Mouse (Mus musculus): ENCODE results near the gene Prss48.
"Not testable (repeated sequence)": the region's sequence is repeated elsewhere in the genome, so short reads cannot be mapped to it uniquely, and the experiment has no call there.

Gene Prss48

DNA sequence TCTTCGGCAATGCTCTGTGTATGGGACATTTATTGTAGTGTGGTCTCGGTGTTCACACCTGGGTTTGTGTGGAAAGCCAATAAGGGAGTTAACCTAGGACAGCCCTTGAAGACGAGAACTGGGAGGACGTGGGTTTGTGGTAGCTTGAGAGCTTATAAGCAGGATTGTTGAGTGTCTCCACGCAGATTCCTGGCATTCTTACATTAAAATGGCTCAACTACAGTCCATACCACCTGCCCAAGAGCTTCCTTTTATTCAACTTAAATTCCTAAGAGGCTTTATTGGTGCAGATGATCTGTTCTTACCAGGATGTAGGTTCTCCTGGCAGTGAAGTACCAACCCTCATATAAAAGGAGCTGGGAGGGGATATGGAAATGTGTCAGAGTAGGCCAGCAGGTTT is 649 bp upstream of the Prss48 start:
- DNase-seq (ENCODE audit: low spot score in 2 of 2) = no peak

DNA sequence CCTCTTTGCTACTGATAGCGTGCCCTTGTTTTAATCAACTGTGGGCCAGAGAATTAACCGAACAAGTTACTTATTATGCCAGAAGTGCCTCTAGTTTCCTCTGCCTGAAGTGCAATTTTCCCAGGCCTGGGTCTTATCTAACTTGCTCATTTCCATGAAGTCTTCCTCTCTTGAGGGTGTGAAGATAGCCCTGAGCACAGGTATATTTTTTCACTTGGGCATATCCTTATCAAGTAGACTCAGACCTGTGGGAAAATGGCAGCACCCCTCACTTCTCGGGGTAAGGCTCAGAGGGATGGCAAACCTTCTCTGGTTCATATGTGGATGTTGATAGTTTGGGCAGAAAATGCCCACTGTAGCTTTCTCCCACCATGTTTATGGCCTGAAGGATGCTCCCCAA is 1.0 kb downstream of the Prss48 start:
- DNase-seq (ENCODE audit: low spot score in 2 of 2) = no peak

DNA sequence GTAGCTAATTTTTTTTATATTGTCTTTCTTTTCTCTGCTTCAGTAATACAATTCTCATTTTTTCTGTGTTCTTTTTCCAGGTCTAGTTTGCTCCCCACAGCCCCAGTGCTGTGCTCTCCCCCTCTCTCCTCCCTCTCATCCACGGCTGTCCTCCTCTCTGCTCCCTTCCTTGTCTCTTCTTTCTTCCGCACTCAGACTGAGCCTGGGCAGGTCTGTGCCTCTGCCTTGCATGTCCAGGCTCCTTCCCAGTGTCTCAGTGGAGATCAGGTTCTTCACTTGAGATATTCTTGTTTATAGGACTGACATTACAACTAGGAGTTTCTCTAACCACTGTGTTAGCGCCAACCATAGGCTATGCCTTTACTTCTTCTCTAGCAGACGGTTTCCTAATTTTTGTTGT is 7.6 kb downstream of the Prss48 start:
- DNase-seq (ENCODE audit: low spot score in 2 of 2) = no peak

DNA sequence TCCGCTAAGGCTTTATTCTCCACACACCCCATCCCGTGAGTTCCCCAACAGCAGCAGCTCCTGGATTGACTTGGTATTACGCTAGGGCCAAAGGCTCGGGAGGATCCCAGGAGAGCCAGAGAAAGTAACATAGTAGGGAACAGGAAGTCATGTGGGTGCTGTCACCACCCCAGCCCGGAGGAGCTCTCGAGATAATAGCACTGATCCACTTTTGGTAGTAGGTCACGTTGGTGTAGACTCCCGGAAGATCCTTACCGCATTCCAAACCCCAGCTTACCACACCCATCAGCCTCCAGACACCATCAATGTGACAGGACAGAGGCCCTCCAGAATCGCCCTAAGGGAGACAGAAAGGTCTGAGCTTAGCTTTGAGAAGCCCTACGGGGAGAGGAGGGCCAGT is 8.5 kb downstream of the Prss48 start:
- DNase-seq (ENCODE audit: low spot score in 2 of 2) = no peak

GRCm38 (mm10) chr3:85991802-85992156 is 10.5 kb downstream of the Prss48 start:
- no peak for DNase-seq (ENCODE audit: low spot score in 2 of 2)

- no peak for DNase-seq (ENCODE audit: low spot score in 2 of 2)
These were observed 11.0 kb downstream of the Prss48 start for GRCm38 (mm10) chr3:85991140-85991801.

DNA sequence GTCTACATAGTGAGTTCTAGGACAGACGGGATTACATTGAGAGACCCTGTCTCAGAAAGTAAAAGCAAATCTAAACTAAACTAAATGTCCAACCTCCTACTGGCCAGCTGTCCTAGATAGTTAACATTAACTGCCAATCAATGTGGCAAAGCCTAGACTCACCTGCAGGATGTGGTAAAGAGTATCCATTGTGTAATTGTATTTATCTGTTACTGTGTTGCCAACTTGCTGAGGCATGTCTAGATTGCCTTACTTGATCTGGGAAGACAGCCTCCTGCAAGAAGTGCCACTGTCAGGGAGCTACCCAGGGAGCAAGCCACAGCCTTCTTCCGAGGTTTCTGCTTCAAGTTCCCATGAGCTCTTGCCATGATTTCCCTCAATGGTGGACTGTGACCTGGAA is 15.1 kb downstream of the Prss48 start:
- no peak for DNase-seq (ENCODE audit: low spot score in 2 of 2)

DNA sequence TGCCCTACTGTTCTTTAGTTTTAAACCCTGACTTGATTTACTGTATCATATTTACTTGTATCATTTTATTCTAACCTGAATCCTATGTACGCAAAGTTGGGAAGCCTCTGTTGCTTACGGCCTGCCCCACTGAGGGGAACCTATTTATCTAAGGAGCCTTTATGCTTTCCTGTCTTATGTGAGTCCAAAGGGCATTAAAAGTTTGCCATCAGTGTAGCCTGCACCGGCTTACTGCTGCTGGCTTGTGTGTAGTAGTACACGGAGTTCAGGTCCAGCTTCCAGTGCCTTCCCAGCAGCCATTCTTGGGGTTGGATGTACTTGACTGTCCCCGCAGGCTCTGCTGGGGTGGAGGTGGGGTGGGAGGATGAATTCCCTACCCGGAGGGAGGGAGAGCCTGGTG is 17.8 kb downstream of the Prss48 start:
- DNase-seq (ENCODE audit: low spot score in 2 of 2) = no peak

GRCm38 (mm10) chr3:85981761-85982160 is 20.5 kb downstream of the Prss48 start:
- DNase-seq (ENCODE audit: low spot score in 2 of 2) = not testable (repeated sequence)

DNA sequence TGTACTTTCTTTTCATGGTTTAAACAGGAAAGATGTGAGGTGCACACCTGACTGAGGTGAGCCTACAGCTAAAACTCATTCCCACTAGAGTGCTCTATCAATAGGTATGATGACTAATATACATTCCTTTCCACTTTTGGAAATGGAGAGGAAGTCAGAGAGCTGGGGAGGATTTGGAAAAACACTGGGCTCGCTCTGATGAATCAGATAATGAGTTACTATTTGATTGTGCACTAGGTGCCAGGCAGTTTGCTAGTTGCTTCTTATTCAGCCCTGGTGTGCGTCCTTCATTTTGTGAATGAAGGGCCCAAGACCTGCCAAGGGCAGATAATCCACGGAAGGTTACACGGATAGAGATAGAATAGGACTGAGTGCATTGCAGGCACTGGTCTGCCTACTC is 22.3 kb downstream of the Prss48 start:
- DNase-seq (ENCODE audit: low spot score in 2 of 2) = no peak

DNA sequence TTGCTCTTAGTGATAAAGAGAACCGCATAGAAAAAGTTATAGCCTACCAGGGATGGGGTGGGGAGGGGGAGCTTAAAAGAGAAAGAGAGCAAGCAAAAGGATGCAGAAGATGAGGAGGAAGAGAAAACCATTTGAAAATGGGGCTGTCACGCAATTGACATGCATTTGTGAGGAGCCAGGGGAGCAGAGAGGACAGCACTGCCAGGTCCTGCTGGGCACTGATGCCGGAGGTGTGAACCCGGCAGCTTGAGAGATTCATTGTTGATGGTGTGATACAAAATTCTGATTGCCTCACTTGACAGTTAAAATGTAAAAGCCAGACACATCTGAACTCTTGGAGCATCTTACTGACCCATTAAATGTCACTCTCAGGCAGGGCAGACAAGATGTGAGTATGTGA is 27.8 kb downstream of the Prss48 start:
- no peak for DNase-seq (ENCODE audit: low spot score in 2 of 2)

- DNase-seq (ENCODE audit: low spot score in 2 of 2) = no peak
These were observed 28.7 kb downstream of the Prss48 start for GRCm38 (mm10) chr3:85973376-85974140.

DNA sequence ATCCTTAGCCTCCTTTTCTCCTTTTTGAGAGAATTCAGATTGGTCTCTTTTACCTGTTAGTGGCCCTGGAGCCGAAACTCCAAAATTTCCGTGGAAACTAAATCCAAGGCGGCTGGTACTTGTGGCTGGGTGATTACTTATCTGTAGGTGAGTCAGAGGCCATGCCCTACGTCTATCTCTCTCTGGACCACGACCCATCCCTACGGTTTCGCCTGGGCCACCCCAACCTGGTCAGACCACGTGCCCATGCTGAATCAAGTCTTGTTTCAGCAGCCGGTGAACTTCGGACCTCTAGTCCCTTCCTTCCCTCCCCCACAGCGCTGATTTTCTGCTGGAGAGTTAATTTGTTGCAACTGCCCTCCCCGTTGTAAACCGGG is 30.7 kb downstream of the Prss48 start:
- peak in 1 of 2 experiments; percentile 27 for DNase-seq (ENCODE audit: low spot score in 2 of 2)

DNA sequence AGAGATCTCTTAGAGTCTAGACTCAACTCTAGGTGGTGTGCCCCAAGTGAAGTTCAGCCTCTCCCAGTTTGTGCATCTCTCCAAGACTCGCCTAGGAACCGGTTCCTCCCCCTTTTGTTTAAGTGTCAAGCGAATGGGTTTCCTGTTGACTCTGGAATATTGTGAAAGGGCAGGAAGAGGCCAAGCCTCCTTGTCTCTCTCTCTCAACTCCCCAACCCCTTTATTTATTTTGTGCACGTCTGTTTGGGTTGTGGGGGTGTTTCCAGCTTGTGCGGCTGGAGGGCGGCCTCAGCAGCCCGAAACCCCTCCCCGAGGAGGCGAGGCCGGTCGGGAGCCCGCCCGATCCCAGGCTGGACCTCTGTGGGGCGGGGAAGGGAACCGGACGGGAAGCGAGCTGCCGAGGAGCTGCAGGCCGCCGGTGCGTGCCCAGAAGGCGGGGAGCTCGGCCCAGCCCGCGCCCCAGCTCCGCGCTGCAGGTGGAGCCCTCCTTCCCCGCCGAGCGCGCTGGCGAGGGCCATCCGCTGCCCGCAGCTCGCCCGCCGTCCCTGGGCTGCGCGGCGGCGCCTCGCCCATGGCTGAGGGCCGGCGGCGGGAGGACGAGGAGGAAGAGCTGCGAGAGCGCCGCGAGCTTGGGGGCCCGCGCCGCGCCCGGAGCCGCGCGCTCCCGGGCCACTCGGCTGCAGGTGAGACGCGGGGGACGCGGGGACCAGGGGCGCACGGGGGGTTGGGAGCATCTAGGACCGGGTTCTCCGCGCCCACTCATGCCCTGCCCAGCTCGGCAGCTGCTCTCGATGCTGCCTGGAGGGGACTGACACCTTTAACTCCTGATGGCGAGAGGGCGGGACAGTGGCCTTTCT is 31.3 kb downstream of the Prss48 start, which contains the start of gene Sh3d19:
Sh3d19 (plus strand) TSS at position 368 of the 857 bp plus-strand sequence.
- peak; percentile 71 to 75 for DNase-seq (ENCODE audit: low spot score in 2 of 2)

DNA sequence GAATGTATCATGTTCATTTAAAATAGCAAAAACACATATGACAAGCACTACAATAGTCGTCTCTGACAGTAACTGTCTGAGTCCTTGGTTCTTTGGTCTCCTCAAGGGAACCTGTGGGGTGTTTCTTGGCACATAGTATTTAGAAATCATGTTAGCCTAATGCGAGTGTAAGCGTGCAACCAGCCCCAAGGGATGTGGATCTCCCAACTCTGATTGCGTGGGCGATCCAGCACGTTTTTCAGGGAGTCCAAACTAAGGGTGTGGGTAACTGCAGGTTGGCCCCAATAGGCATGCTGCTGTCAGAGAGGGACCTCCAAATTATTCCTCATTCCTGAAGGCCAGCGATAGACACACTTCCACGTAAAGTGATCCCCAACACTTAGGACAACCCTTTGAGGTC is 33.3 kb downstream of the Prss48 start:
- DNase-seq (ENCODE audit: low spot score in 2 of 2) = no peak

DNA sequence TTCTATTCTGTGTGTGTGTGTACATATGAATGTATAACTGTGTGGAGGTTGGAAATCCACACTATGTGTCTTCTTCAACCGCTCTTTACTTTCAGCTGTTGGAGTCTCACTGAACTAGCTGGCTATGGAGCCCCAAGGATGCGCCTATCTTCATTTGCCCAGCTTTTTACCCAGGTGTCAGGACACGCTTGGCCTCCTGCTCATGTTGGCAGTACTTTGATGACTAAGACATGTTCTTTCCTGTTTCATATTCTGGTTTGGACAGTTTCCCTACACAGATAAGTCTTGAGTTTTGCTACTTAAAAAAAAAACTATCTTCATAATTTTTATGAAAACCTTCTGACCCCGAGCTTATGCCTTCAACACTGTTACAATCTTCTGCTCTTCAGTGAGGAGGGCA is 36.8 kb downstream of the Prss48 start:
- DNase-seq (ENCODE audit: low spot score in 2 of 2) = no peak

DNA sequence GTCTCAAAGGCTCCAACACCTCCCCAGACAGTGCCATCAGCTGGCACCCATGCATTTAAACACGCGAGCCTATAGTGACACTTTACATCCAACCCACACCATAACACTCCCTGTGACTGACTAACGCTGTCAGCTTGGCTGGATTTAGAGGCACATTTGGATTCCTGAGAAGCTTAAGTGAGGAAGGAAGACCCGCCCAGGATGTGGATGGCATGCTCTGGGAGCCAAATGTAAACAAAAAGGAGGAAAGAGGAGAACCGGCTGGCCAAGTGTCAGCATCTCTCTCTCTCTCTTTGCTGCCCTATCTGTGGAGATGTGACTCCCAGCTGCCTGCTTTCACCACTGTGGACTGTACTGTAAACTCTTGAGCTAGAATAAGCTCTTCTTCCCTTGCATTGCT is 41.2 kb downstream of the Prss48 start:
- DNase-seq (ENCODE audit: low spot score in 2 of 2) = peak in 1 of 2 experiments; percentile 31

- DNase-seq (ENCODE audit: low spot score in 2 of 2) = no peak
These were observed 42.6 kb downstream of the Prss48 start for GRCm38 (mm10) chr3:85959669-85960068.

- DNase-seq (ENCODE audit: low spot score in 2 of 2) = no peak
These were observed 46.6 kb downstream of the Prss48 start for GRCm38 (mm10) chr3:85955704-85956103.

GRCm38 (mm10) chr3:85955269-85955668 is 47.0 kb downstream of the Prss48 start:
- DNase-seq (ENCODE audit: low spot score in 2 of 2) = no peak

DNA sequence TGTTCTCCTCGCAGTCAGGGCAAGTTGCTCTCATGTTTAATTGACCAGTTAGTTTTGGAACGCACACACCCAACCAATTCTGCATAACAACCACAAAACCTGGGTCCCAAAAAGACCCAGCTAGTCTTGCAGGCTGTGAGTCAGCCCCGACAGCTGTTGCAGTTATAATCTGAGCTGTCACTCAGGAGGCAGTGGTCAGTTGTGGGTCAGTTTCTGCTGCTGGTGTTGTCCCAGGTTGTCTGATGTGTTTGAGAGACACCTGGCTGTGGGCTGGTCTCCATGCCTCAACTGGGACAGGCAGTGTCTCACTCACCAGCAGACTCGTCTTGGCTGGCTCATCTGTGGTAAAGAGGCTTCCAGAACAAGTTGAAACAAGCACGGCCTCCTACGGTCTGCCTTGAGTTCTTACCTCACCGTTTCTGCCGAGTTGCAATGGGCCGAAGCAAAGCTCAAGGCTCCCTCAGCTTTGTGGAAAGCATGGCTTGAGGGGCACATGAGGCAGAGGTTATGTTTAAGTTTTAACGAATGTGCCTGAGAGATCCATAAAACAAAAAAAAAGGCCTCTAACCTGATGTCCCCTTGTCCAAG is 49.5 kb downstream of the Prss48 start:
- DNase-seq (ENCODE audit: low spot score in 2 of 2) = no peak

DNA sequence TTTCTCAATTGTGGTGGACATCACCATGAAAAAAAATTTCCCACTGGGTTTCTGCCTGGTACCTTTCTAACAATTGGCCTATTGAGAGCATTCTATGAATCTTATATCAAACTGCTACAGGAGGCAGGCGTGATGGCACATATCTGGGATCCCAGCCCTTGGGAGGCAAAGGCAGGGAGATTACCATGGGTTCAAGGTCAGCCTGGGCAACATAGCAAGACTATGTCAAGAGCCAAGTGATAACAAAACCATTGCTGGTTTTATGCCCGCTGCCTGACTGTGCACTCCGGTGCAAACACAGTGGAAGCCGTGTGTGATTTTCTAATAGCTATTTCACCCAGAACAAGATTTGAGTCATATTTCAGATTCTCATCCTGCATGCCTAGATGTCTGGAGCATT is 51.4 kb downstream of the Prss48 start:
- DNase-seq (ENCODE audit: low spot score in 2 of 2) = no peak

Measured in right cerebral cortex, postnatal 10 days (tissue).